Mouse (Mus musculus): Measurements from ENCODE around the gene Fgf15. TPM values are rescaled to one million over a fixed set of nuclear protein-coding genes. Genes with fewer than 3 reads are reported as not detected.

The Fgf15 gene
- polyA plus RNA-seq, 1 experiment, result 2.6 TPM

- TF ChIP-seq CTCF (IDR thresholded peaks at IDR 0.05; ENCODE audit: extremely low read depth, insufficient read length, insufficient replicate concordance, low read depth, low read length) (peak; percentile 8; the same call in 1 of the 2 replicates), POLR2A (IDR thresholded peaks at IDR 0.05; ENCODE audit: low read depth, low read length) (no peak)
- WGBS, result 6% methylated on average over 17 of the region's 17 CpGs
- H3K27me3 ChIP-seq (ENCODE audit: control insufficient read depth, insufficient read depth, low read length), result no peaks in the 10 kb centered on the region
- peaks cover 9% of the 10 kb centered on the region for H3K4me1 ChIP-seq (ENCODE audit: control insufficient read depth, insufficient read depth, insufficient read length, low read length)
- peaks cover 15% of the 10 kb centered on the region for H3K36me3 ChIP-seq (ENCODE audit: control insufficient read depth, insufficient read depth, low read length)
- peak overlapping the region; percentile 91 for H3K4me3 ChIP-seq (ENCODE audit: low read depth, low read length)
- H3K27ac ChIP-seq (ENCODE audit: insufficient read depth, low read depth, low read length), result peak overlapping the region; percentile 60; the same call in 1 of the 2 replicates
Measured at GRCm38 (mm10) chr7:144914296-144914947, 18.1 kb downstream of the Fgf15 start.

GRCm38 (mm10) chr7:144914948-144915750 lies 18.8 kb downstream of the Fgf15 start, which contains the start of gene LTO1:
LTO1 (plus strand) TSS chr7:144915100.
- Histone ChIP-seq H3K4me1 (ENCODE audit: control insufficient read depth, insufficient read depth, insufficient read length, low read length) (peaks cover 9% of the 10 kb centered on the region), H3K27me3 (ENCODE audit: control insufficient read depth, insufficient read depth, low read length) (no peaks in the 10 kb centered on the region), H3K27ac (ENCODE audit: insufficient read depth, low read depth, low read length) (peak within 1 kb of the TSS; percentile 60; the same call in 1 of the 2 replicates), H3K4me3 (ENCODE audit: low read depth, low read length) (peak within 1 kb of the TSS; percentile 91), H3K36me3 (ENCODE audit: control insufficient read depth, insufficient read depth, low read length) (peaks cover 18% of the 10 kb centered on the region)
- WGBS, result under 1% methylated on average over 55 of the region's 55 CpGs
- TF ChIP-seq POLR2A (IDR thresholded peaks at IDR 0.05; ENCODE audit: low read depth, low read length) (no peak), CTCF (IDR thresholded peaks at IDR 0.05; ENCODE audit: extremely low read depth, insufficient read length, insufficient replicate concordance, low read depth, low read length) (no peak)

- WGBS, result 88% methylated on average over 1 of the region's 1 CpGs
Measured at GRCm38 (mm10) chr7:144918823-144919222, 22.5 kb downstream of the Fgf15 start.

GRCm38 (mm10) chr7:144927591-144927990 lies 31.3 kb downstream of the Fgf15 start:
- TF ChIP-seq CTCF (IDR thresholded peaks at IDR 0.05; ENCODE audit: extremely low read depth, insufficient read length, insufficient replicate concordance, low read depth, low read length) (no peak), POLR2A (IDR thresholded peaks at IDR 0.05; ENCODE audit: low read depth, low read length) (no peak)
- Histone ChIP-seq H3K27ac (ENCODE audit: insufficient read depth, low read depth, low read length) (no peak overlapping the region), H3K4me1 (ENCODE audit: control insufficient read depth, insufficient read depth, insufficient read length, low read length) (no peaks in the 10 kb centered on the region), H3K36me3 (ENCODE audit: control insufficient read depth, insufficient read depth, low read length) (peaks cover 24% of the 10 kb centered on the region; the same call in 1 of the 2 replicates), H3K4me3 (ENCODE audit: low read depth, low read length) (no peak overlapping the region), H3K27me3 (ENCODE audit: control insufficient read depth, insufficient read depth, low read length) (no peaks in the 10 kb centered on the region)
- WGBS, result 81% methylated on average over 2 of the region's 2 CpGs

More at GRCm38 (mm10) chr7:144918823-144919222, 22.5 kb downstream of the Fgf15 start:
- no peak for TF ChIP-seq CTCF (IDR thresholded peaks at IDR 0.05; ENCODE audit: extremely low read depth, insufficient read length, insufficient replicate concordance, low read depth, low read length)
- no peak for TF ChIP-seq POLR2A (IDR thresholded peaks at IDR 0.05; ENCODE audit: low read depth, low read length)
- H3K4me3 ChIP-seq (ENCODE audit: low read depth, low read length), result no peak overlapping the region
- H3K36me3 ChIP-seq (ENCODE audit: control insufficient read depth, insufficient read depth, low read length), result peaks cover 30% of the 10 kb centered on the region
- peaks cover 9% of the 10 kb centered on the region for H3K4me1 ChIP-seq (ENCODE audit: control insufficient read depth, insufficient read depth, insufficient read length, low read length)
- H3K27ac ChIP-seq (ENCODE audit: insufficient read depth, low read depth, low read length), result no peak overlapping the region
- no peaks in the 10 kb centered on the region for H3K27me3 ChIP-seq (ENCODE audit: control insufficient read depth, insufficient read depth, low read length)

GRCm38 (mm10) chr7:144928009-144928888 lies 31.9 kb downstream of the Fgf15 start:
- Histone ChIP-seq H3K4me3 (ENCODE audit: low read depth, low read length) (no peak overlapping the region), H3K4me1 (ENCODE audit: control insufficient read depth, insufficient read depth, insufficient read length, low read length) (no peaks in the 10 kb centered on the region), H3K27ac (ENCODE audit: insufficient read depth, low read depth, low read length) (no peak overlapping the region), H3K27me3 (ENCODE audit: control insufficient read depth, insufficient read depth, low read length) (no peaks in the 10 kb centered on the region), H3K36me3 (ENCODE audit: control insufficient read depth, insufficient read depth, low read length) (peaks cover 28% of the 10 kb centered on the region)
- TF ChIP-seq CTCF (IDR thresholded peaks at IDR 0.05; ENCODE audit: extremely low read depth, insufficient read length, insufficient replicate concordance, low read depth, low read length) (no peak), POLR2A (IDR thresholded peaks at IDR 0.05; ENCODE audit: low read depth, low read length) (no peak)
- WGBS, result 88% methylated on average over 4 of the region's 4 CpGs

- no peak overlapping the region for H3K4me3 ChIP-seq (ENCODE audit: low read depth, low read length)
- H3K27me3 ChIP-seq (ENCODE audit: control insufficient read depth, insufficient read depth, low read length), result no peaks in the 10 kb centered on the region
- H3K4me1 ChIP-seq (ENCODE audit: control insufficient read depth, insufficient read depth, insufficient read length, low read length), result no peaks in the 10 kb centered on the region
- no peak overlapping the region for H3K27ac ChIP-seq (ENCODE audit: insufficient read depth, low read depth, low read length)
- peaks cover 28% of the 10 kb centered on the region for H3K36me3 ChIP-seq (ENCODE audit: control insufficient read depth, insufficient read depth, low read length)
- 43% methylated on average over 6 of the region's 6 CpGs for WGBS
- no peak for TF ChIP-seq POLR2A (IDR thresholded peaks at IDR 0.05; ENCODE audit: low read depth, low read length)
Measured at GRCm38 (mm10) chr7:144928889-144929210, 32.5 kb downstream of the Fgf15 start.
